Mouse (Mus musculus) small intestine, adult 2 months (tissue): ENCODE measurements around the gene Cdyl2. TPM values are rescaled to one million over a fixed set of nuclear protein-coding genes. Genes with fewer than 3 reads are reported as not detected.

ENCODE experiments used
- H3K27ac ChIP-seq: fragments of 200-500 bp; 2 replicates; pipeline ENCODE4 v1.5.1; 2012; ENCODE audit warnings: low read depth, low read length, control low read depth, inconsistent platforms; ENCODE audit not compliant: insufficient read depth
- H3K27me3 ChIP-seq: fragments of 200-500 bp; 2 replicates; pipeline ENCODE4 v1.6.1; 2012; ENCODE audit warnings: mild to moderate bottlenecking, moderate library complexity, low read length, inconsistent platforms; ENCODE audit not compliant: control insufficient read depth, insufficient read depth
- H3K36me3 ChIP-seq: fragments of 200-500 bp; 2 replicates; pipeline ENCODE4 v1.6.1; 2012; ENCODE audit warnings: mild to moderate bottlenecking, low read length, control low read depth, inconsistent platforms; ENCODE audit not compliant: control insufficient read depth, insufficient read depth
- H3K4me1 ChIP-seq: fragments of 200-500 bp; 2 replicates; pipeline ENCODE4 v1.6.1; 2012; ENCODE audit warnings: low read length, inconsistent platforms, mixed read lengths; ENCODE audit not compliant: control insufficient read depth, insufficient read depth, insufficient read length
- H3K4me3 ChIP-seq: fragments of 200-500 bp; 2 replicates; pipeline ENCODE4 v1.5.1; 2012; ENCODE audit warnings: low read depth, mild to moderate bottlenecking, control low read depth, inconsistent platforms, low read length, moderate library complexity
- CTCF ChIP-seq: fragments of 200-500 bp; IDR thresholded peaks from 2 replicates; pipeline ENCODE4 v1.5.1; 2012; ENCODE audit warnings: low read depth, mild to moderate bottlenecking, control low read depth, inconsistent platforms, low read length, moderate library complexity, mixed read lengths; ENCODE audit not compliant: insufficient replicate concordance, insufficient read length; ENCODE audit errors: extremely low read depth
- POLR2A ChIP-seq: fragments of 200-500 bp; IDR thresholded peaks from 2 replicates; pipeline ENCODE4 v1.6.1; 2012; ENCODE audit warnings: low read depth, mild to moderate bottlenecking, control low read depth, inconsistent platforms, low read length, moderate library complexity
- WGBS: fragments of 180-500 bp; shearing (Covaris S2); methylation state at CpG from one replicate; pipeline ENCODE4 v1.1.7; 2018; 5-methylcytosine and 5-hydroxymethylcytosine counted together
- polyA plus RNA-seq: library from polyadenylated mRNA; depleted of rRNA; stranded (reverse); fragments of >200 nt; gene quantifications from 2 replicates; pipeline ENCODE4 v1.2.3, GENCODE M21; 2012

Gene Cdyl2
- polyA plus RNA-seq, 1 experiment = 0.89 TPM

DNA sequence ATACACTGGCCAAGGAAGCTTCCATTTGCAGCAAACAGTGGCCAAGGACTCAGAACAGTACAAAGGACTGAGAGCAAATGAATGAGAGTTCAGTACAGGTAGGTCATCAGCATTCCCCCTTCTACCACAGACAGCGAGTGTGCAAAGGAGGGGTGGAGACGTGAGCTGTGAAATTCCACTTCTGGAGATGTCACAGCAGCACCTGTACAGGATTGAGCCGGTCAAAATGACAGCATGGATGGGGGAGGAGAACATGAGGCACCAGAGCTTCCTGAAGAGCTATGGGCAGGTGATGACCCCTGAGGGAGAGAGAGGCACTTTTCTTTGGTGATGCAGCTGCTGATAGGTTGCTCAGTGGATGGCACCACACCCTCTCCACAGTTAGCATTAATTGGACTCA, 25.3 kb downstream of the Cdyl2 start:
- WGBS = 76% methylated on average over 3 of the region's 3 CpGs
- no peaks in the 10 kb centered on the region for H3K27me3 ChIP-seq
- H3K36me3 ChIP-seq = no peaks in the 10 kb centered on the region
- no peaks in the 10 kb centered on the region for H3K4me1 ChIP-seq
- TF ChIP-seq CTCF (no peak), POLR2A (no peak)
- H3K4me3 ChIP-seq = no peak overlapping the region
- H3K27ac ChIP-seq = no peak overlapping the region

DNA sequence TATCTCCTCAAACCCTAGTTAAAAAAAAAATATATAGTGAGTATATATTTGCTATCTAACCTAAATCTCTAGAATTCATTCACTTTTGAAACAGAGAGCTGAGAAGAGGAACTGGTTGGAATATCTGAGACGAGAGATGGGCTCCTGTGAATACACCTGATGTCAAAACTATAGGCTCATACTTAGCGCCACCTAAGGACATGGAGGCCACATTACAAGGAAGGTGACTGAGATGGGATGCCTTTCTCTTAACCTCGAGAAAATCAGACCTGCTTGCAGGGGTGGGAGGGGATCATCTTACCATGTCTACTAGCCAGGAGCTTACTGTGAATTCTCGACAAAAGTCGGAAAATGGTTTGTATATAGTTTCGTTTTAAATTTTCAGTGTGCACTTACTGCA, 30.3 kb downstream of the Cdyl2 start:
- Histone ChIP-seq H3K36me3 (no peaks in the 10 kb centered on the region), H3K27me3 (no peaks in the 10 kb centered on the region), H3K27ac (no peak overlapping the region), H3K4me1 (no peaks in the 10 kb centered on the region), H3K4me3 (no peak overlapping the region)
- 77% methylated on average over 6 of the region's 6 CpGs for WGBS
- TF ChIP-seq CTCF (no peak), POLR2A (no peak)

DNA sequence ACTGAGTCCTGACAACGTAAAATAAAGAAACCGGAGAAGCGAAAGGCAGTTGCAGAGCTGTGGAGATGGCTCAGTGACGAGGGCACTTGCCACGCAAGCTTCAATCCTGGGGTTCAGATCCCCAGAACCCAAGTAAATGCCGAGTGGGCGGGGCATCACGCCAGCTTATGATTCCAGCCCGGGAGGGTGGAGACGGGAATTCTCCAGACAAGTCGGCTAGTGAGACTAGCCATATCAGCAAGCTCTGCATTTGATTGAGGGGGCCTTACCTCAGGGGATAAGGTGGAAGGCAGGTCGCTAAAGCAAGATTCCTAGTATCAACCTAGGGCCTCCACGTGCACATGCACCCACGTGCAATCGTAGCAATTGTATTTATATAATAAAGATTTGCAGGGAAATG, 39.9 kb downstream of the Cdyl2 start:
- H3K36me3 ChIP-seq = no peaks in the 10 kb centered on the region
- no peaks in the 10 kb centered on the region for H3K27me3 ChIP-seq
- no peaks in the 10 kb centered on the region for H3K4me1 ChIP-seq
- H3K27ac ChIP-seq = no peak overlapping the region
- TF ChIP-seq CTCF (no peak), POLR2A (no peak)
- H3K4me3 ChIP-seq = no peak overlapping the region
- WGBS = 65% methylated on average over 15 of the region's 15 CpGs

DNA sequence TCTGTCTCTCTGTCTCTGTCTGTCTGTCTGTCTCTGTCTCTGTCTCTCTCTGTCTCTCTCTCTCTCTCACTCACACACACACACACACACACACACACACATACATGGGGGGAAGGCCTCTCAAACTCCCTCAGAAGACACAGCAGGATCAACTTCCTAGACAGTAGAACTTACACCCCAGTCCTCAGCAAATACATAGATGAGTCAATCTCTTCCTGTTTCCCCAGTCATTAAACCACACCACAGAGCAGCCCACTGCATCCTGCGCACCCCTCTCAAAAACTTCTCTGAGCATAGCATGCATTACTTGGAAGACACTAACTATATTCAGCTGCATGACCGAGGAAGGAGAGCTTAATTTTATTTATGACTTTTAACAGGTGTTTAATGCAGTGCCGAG, 43.0 kb downstream of the Cdyl2 start:
- H3K4me3 ChIP-seq = no peak overlapping the region
- H3K27me3 ChIP-seq = no peaks in the 10 kb centered on the region
- no peaks in the 10 kb centered on the region for H3K36me3 ChIP-seq
- H3K27ac ChIP-seq = no peak overlapping the region
- WGBS = 86% methylated on average over 3 of the region's 3 CpGs
- TF ChIP-seq POLR2A (no peak), CTCF (no peak)
- H3K4me1 ChIP-seq = no peaks in the 10 kb centered on the region

DNA sequence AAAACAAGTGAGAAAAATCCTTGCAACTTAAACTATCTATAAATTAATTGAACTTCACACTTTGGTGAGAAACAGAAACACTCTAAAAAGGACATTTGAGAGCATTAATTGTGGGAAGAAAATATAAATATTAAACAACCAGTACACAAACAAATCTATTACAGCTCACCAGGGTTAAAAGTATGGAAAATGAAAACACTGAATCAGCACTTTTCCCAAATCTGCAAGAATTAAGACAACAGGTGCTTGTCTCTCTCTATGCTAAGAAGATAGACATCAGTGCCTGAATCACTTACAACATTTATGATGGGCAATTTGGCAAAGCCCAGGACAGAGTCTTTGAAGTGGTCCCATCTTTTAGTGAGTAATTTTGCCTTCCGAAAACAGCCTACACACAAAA, 56.6 kb downstream of the Cdyl2 start:
- Histone ChIP-seq H3K36me3 (no peaks in the 10 kb centered on the region), H3K27ac (no peak overlapping the region), H3K4me1 (peaks cover 3% of the 10 kb centered on the region; the same call in 1 of the 2 replicates), H3K27me3 (no peaks in the 10 kb centered on the region), H3K4me3 (no peak overlapping the region)
- 88% methylated on average over 1 of the region's 1 CpGs for WGBS
- no peak for TF ChIP-seq CTCF
- no peak for TF ChIP-seq POLR2A

DNA sequence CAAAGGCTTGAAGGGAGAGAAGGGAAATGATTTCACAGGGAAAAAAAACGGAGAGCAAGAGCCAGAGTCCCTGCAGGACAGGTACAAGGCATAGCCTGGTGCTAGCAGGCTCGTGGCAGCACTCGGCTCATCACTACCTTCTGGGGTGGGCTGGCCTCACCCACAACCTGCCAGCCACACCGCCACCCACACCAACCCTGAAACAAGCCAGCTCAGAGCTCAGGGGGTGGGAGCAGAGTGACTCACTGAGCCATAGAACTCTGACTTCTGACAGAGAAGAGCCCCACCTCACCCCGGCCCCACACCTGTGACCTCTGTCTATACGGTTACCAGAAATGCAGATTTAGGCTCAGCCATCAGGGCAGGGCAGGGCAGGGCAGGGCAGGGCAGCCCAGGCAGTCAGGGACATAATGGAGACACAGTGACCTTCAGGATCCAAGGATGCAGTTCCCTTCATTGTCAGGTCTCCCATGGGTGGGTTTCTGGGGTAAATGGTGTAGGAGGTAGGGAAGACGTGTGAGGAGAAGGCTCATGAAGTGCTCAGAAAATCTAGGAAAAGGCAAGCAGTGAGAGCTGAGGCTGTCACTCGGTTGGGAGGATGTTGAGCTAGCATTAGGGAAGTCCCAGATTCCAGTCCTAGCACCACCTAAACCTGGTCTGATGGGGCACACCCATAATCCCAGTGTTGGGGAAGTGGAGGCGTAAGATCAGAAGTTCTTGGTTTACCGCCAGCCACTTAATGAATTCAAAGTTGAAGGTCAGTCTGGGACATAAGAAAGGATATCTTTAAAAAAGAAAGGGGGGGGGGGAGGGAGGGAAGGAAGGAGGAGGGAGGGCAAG, 58.6 kb downstream of the Cdyl2 start:
- H3K4me3 ChIP-seq = no peak overlapping the region
- no peaks in the 10 kb centered on the region for H3K36me3 ChIP-seq
- peaks cover 3% of the 10 kb centered on the region; the same call in 1 of the 2 replicates for H3K4me1 ChIP-seq
- H3K27me3 ChIP-seq = no peaks in the 10 kb centered on the region
- WGBS = 48% methylated on average over 10 of the region's 10 CpGs
- no peak for TF ChIP-seq CTCF
- no peak for TF ChIP-seq POLR2A
- no peak overlapping the region for H3K27ac ChIP-seq

DNA sequence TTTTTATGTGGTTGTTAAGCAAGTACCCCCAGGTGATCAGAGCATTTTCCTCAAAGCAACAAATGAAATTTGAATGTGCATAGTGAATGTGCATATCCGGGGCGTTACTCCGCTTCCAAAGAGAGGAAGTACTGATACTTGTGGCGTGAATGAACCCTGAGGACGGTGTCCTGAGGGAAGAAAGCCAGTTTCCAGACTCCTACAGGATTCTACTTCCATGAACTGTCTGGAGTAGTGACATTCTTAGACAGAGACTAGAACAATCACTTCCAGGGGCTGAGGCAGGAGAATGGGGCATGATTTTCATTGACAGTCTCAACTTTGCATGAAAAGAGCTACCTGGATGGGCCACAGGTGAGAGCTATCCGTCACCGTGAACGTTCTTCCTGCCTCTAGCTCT, 59.3 kb downstream of the Cdyl2 start:
- H3K27ac ChIP-seq = no peak overlapping the region
- H3K36me3 ChIP-seq = no peaks in the 10 kb centered on the region
- WGBS = 86% methylated on average over 8 of the region's 8 CpGs
- no peaks in the 10 kb centered on the region for H3K27me3 ChIP-seq
- no peak overlapping the region for H3K4me3 ChIP-seq
- TF ChIP-seq CTCF = no peak
- TF ChIP-seq POLR2A = no peak
- peaks cover 3% of the 10 kb centered on the region; the same call in 1 of the 2 replicates for H3K4me1 ChIP-seq

DNA sequence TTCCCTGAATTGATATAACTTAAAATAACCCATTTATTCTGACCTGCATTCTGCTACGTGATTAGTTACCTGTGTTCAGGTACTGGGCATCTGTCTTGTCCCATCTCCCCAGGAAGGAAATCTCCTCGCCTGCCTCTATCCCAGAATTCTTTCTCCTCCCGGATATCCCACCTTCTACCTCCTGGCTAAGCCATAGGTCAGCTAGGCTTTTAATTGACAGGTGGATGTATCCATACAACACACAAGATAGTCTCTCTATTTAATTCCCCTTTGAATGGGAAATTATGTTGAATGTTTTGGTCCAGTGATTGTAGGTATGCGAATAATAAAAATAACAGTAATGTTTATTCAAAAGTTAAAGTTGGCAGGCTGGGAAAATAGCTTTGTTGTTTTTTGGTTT, 59.7 kb downstream of the Cdyl2 start:
- TF ChIP-seq CTCF (no peak), POLR2A (no peak)
- Histone ChIP-seq H3K4me1 (peaks cover 3% of the 10 kb centered on the region; the same call in 1 of the 2 replicates), H3K27ac (no peak overlapping the region), H3K27me3 (no peaks in the 10 kb centered on the region), H3K36me3 (no peaks in the 10 kb centered on the region), H3K4me3 (no peak overlapping the region)
- WGBS = 91% methylated on average over 4 of the region's 4 CpGs
